Mouse (Mus musculus): Measurements from ENCODE around the gene Ago3.

- TF ChIP-seq POLR2A (IDR thresholded peaks at IDR 0.05; ENCODE audit: insufficient read depth, low read depth, low read length), result no peak
- no peak for TF ChIP-seq CTCF (IDR thresholded peaks at IDR 0.05; ENCODE audit: insufficient read depth, low read depth, low read length)
Measured at GRCm38 (mm10) chr4:126434094-126434493, 4.7 kb upstream of the Ago3 start.

Data from olfactory bulb, adult 2 months (tissue).